Mouse (Mus musculus) MEL (cell line): ENCODE data around the gene Zdhhc24. TPM values are rescaled to one million over a fixed set of nuclear protein-coding genes. Genes with fewer than 3 reads are reported as not detected.

Experiments used
- DNase-seq: peaks from one replicate; pipeline ENCODE4 v3.0.0; 2011; ENCODE audit warnings: low read depth, low spot score
- H3K27ac ChIP-seq: 2 replicates; pipeline ENCODE4 v1.5.1; 2012; ENCODE audit warnings: low read depth, mild to moderate bottlenecking, control low read depth, low read length, moderate library complexity; ENCODE audit not compliant: control insufficient read depth
- H3K27me3 ChIP-seq, 2 experiments: fragments of 150-350 bp in 1 of 2; sonication (generic) in 1 of 2; 2 replicates each; pipeline ENCODE4 v1.6.1; 2012; ENCODE audit warnings: low read length in 2 of 2, mild to moderate bottlenecking in 2 of 2, improper control_type of control experiment in 1 of 2, moderate library complexity in 1 of 2; ENCODE audit not compliant: insufficient read depth in 2 of 2, control insufficient read depth in 1 of 2
- H3K36me3 ChIP-seq, 2 experiments: 2 replicates each; pipeline ENCODE4 v1.6.1; 2012 to 2014; ENCODE audit warnings: low read length in 2 of 2, improper control_type of control experiment in 1 of 2, inconsistent platforms in 1 of 2, mild to moderate bottlenecking in 1 of 2; ENCODE audit not compliant: insufficient read depth in 2 of 2, control insufficient read depth in 1 of 2
- H3K4me1 ChIP-seq, 2 experiments: fragments of 150-350 bp in 1 of 2; sonication (generic) in 1 of 2; 2 replicates each; pipeline ENCODE4 v1.6.1; 2012; ENCODE audit warnings: low read length in 2 of 2, improper control_type of control experiment in 1 of 2, mild to moderate bottlenecking in 1 of 2; ENCODE audit not compliant: insufficient read depth in 2 of 2, control insufficient read depth in 1 of 2
- H3K4me3 ChIP-seq, 2 experiments: fragments of 150-350 bp in 1 of 2; sonication (generic) in 1 of 2; 2 replicates each; pipeline ENCODE4 v1.5.1; 2012; ENCODE audit warnings: low read depth in 2 of 2, low read length in 2 of 2, mild to moderate bottlenecking in 2 of 2, moderate library complexity in 2 of 2, control low read depth in 1 of 2, improper control_type of control experiment in 1 of 2; ENCODE audit not compliant: control insufficient read depth in 1 of 2, insufficient read depth in 1 of 2
- H3K79me2 ChIP-seq: 2 replicates; pipeline ENCODE4 v1.6.1; 2012; ENCODE audit warnings: mild to moderate bottlenecking, low read length, moderate library complexity; ENCODE audit not compliant: control insufficient read depth, poor library complexity, insufficient read depth
- H3K9ac ChIP-seq: 2 replicates; pipeline ENCODE4 v1.6.1; 2012; ENCODE audit warnings: low read depth, mild to moderate bottlenecking, control low read depth, low read length, moderate library complexity; ENCODE audit not compliant: control insufficient read depth, poor library complexity, severe bottlenecking
- H3K9me3 ChIP-seq: fragments of 150-350 bp; sonication (generic); replicated peaks from 2 replicates; pipeline ENCODE4 v1.6.1; 2012; ENCODE audit warnings: mild to moderate bottlenecking, low read length, improper control_type of control experiment, moderate library complexity; ENCODE audit not compliant: insufficient read depth
- CHD1 ChIP-seq: IDR thresholded peaks from 2 replicates; pipeline ENCODE4 v1.6.1; 2012; ENCODE audit warnings: low read depth, mild to moderate bottlenecking, inconsistent platforms, low read length, improper control_type of control experiment
- CHD2 ChIP-seq: IDR thresholded peaks from 2 replicates; pipeline ENCODE4 v1.6.1; 2011; ENCODE audit warnings: low read length, improper control_type of control experiment
- CTCF ChIP-seq, 3 experiments: IDR thresholded peaks in 2 of 3; conservative IDR thresholded peaks in 1 of 3; 2 replicates each; pipeline ENCODE4 v1.5.1; 2011 to 2012; ENCODE audit warnings: low read length in 3 of 3, low read depth in 2 of 3, mild to moderate bottlenecking in 2 of 3, improper control_type of control experiment in 1 of 3, inconsistent platforms in 1 of 3, mixed read lengths in 1 of 3, moderate library complexity in 1 of 3; ENCODE audit not compliant: control insufficient read depth in 1 of 3, insufficient read depth in 1 of 3, poor library complexity in 1 of 3, severe bottlenecking in 1 of 3
- E2F4 ChIP-seq: IDR thresholded peaks from 2 replicates; pipeline ENCODE4 v1.6.1; 2011; ENCODE audit warnings: low read depth, low read length, improper control_type of control experiment, borderline replicate concordance
- ELF1 ChIP-seq: IDR thresholded peaks from 2 replicates; pipeline ENCODE4 v1.6.1; 2014; ENCODE audit warnings: low read depth, mild to moderate bottlenecking, inconsistent platforms, low read length, improper control_type of control experiment, moderate library complexity
- EP300 ChIP-seq, 2 experiments: IDR thresholded peaks; 2 replicates each; pipeline ENCODE4 v1.6.1; 2011; ENCODE audit warnings: improper control_type of control experiment in 2 of 2, low read length in 2 of 2, low read depth in 1 of 2, mild to moderate bottlenecking in 1 of 2
- ETS1 ChIP-seq: IDR thresholded peaks from 2 replicates; pipeline ENCODE4 v1.6.1; 2012; ENCODE audit warnings: low read depth, mild to moderate bottlenecking, inconsistent platforms, low read length, improper control_type of control experiment, moderate library complexity
- GATA1 ChIP-seq: IDR thresholded peaks from 2 replicates; pipeline ENCODE4 v1.6.1; 2011; ENCODE audit warnings: low read depth, low read length, improper control_type of control experiment
- MXI1 ChIP-seq: IDR thresholded peaks from 2 replicates; pipeline ENCODE4 v1.6.1; 2011; ENCODE audit warnings: mild to moderate bottlenecking, low read depth, low read length, improper control_type of control experiment
- MYB ChIP-seq: IDR thresholded peaks from 2 replicates; pipeline ENCODE4 v1.6.1; 2011; ENCODE audit warnings: mild to moderate bottlenecking, low read depth, low read length, improper control_type of control experiment
- RAD21 ChIP-seq: IDR thresholded peaks from 2 replicates; pipeline ENCODE4 v1.6.1; 2011; ENCODE audit warnings: mild to moderate bottlenecking, low read depth, low read length, improper control_type of control experiment
- RCOR1 ChIP-seq: IDR thresholded peaks from 2 replicates; pipeline ENCODE4 v1.6.1; 2012; ENCODE audit warnings: low read depth, mild to moderate bottlenecking, inconsistent platforms, low read length, improper control_type of control experiment
- SMC3 ChIP-seq: IDR thresholded peaks from 2 replicates; pipeline ENCODE4 v1.6.1; 2011; ENCODE audit warnings: low read depth, low read length, improper control_type of control experiment
- TAL1 ChIP-seq: IDR thresholded peaks from 2 replicates; pipeline ENCODE4 v1.6.1; 2012; ENCODE audit warnings: mild to moderate bottlenecking, inconsistent platforms, low read length, moderate library complexity, mixed read lengths
- TBP ChIP-seq: IDR thresholded peaks from 2 replicates; pipeline ENCODE4 v1.8.0; 2011; ENCODE audit warnings: low read depth, low read length, improper control_type of control experiment
- UBTF ChIP-seq: IDR thresholded peaks from 2 replicates; pipeline ENCODE4 v1.6.1; 2012; ENCODE audit warnings: low read depth, mild to moderate bottlenecking, inconsistent platforms, low read length, improper control_type of control experiment, moderate library complexity, borderline replicate concordance; ENCODE audit not compliant: insufficient read depth
- ZC3H11A ChIP-seq: IDR thresholded peaks from 2 replicates; pipeline ENCODE4 v1.6.1; 2012; ENCODE audit warnings: low read depth, mild to moderate bottlenecking, inconsistent platforms, low read length, improper control_type of control experiment
- ZKSCAN1 ChIP-seq: IDR thresholded peaks from 2 replicates; pipeline ENCODE4 v1.6.1; 2012; ENCODE audit warnings: low read depth, mild to moderate bottlenecking, inconsistent platforms, low read length, improper control_type of control experiment, moderate library complexity
- ZMIZ1 ChIP-seq: IDR thresholded peaks from 2 replicates; pipeline ENCODE4 v1.6.1; 2012; ENCODE audit warnings: low read depth, mild to moderate bottlenecking, inconsistent platforms, low read length, improper control_type of control experiment, moderate library complexity
- polyA plus RNA-seq, 2 experiments: library from polyadenylated mRNA; stranded (reverse) in 1 of 2; unstranded in 1 of 2; fragments of >175 nt in 1 of 2; fragments of >200 nt in 1 of 2; gene quantifications; 2 replicates each; pipeline versions ENCODE4 v1.2.1 to v1.2.4; 2012; ENCODE audit warnings: low replicate concordance in 2 of 2, low read depth in 1 of 2; ENCODE audit not compliant: insufficient read length in 2 of 2, insufficient read depth in 1 of 2, missing spikeins in 1 of 2
- total RNA-seq: library from RNA; depleted of rRNA; stranded (reverse); fragments of 300-350 nt; gene quantifications from 2 replicates; pipeline ENCODE4 v1.2.3, GENCODE M21; 2012

Gene Zdhhc24
- total and polyA plus RNA-seq, 3 experiments = 15.8 to 21.1 TPM; not detected in 1

DNA sequence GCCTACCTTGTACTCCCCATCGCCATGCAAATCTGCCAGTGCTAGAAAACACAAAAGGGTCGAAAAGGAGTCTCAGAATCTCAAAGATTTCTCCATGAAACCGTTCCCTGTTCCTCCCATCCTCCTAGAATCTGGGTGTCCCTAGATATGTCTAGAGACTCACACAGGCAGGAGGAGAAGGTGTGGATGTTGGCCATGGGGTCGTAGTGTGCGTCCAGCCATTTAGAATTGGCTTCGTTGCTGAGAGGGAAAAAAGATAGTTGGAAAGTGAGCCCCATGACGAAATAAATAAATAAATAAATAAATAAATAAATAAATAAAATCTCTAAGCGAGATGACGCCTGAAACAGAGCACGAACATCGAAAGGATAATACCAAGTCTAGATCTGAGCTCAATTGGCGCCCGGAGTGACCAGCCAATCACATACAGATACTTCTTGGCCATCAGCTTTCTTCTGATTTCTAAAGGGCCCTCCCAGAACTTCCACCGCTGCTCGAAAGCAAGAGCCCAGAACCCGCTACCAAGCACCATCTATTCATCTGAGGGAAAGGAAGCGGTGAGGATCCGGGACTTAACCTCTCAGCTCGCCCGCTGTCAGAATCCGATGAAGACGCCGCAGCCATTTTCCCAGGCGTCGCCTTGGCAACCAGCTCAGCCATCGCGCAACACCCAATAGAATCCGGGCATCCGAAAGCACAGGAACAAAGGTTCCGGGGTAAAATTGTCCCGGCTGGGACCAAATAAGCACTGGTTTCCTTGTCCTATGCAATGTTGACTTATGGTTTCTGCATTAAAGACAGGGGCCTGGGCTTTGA lies 27.7 kb downstream of the Zdhhc24 start, which contains the start of gene Bbs1 (continued):
- TF ChIP-seq EP300 (IDR thresholded peaks at IDR 0.05; ENCODE audit: low read depth in 1 of 2, low read length in 2 of 2) (no peak), GATA1 (no peak), ZKSCAN1 (no peak), RCOR1 (0 out of 2 replicates have a peak, but pooled peaks have one; percentile 12), CHD2 (no peak), ZC3H11A (no peak), ZMIZ1 (no peak), MXI1 (peak; percentile 50; the same call in 1 of the 2 replicates), UBTF (no peak)
- TF ChIP-seq, all 39 proteins: peak for 7

DNA sequence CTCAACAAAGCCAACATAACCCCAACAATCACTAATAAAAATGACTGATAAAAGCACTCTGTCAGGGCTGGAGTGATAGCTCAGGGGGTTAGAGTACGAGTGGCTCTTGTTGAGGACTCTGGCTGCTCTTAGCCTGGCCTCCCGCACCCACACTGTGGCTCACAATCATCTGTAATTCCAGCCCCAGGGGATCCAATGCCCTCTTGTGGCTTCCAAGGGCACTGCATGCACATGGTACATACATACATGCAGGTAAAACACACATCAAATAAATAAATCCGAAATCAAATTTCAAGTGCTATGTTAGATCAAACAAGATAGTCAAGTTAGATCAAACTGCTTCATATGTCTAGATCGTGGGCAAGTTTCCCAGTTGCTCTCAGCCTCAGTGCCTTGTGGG lies 29.6 kb downstream of the Zdhhc24 start:
- Histone ChIP-seq H3K4me3 (no peak overlapping the region), H3K27ac (no peak overlapping the region), H3K4me1 (no peaks in the 10 kb centered on the region), H3K36me3 (no peaks in the 10 kb centered on the region), H3K79me2 (no peaks in the 10 kb centered on the region), H3K9me3 (no peaks in the 10 kb centered on the region), H3K27me3 (no peaks in the 10 kb centered on the region), H3K9ac (no peak overlapping the region)
- TF ChIP-seq ZC3H11A (peak; percentile 38; the same call in 1 of the 2 replicates), CTCF (IDR thresholded peaks at IDR 0.05 in 2 of 3, conservative IDR thresholded peaks at IDR 0.05 in 1 of 3; ENCODE audit: control insufficient read depth in 1 of 3, insufficient read depth in 1 of 3, low read depth in 2 of 3, low read length in 3 of 3, poor library complexity in 1 of 3, severe bottlenecking in 1 of 3) (peak; percentile 71 to 90 (median 82)), MYB (no peak), SMC3 (peak; percentile 85), RAD21 (peak; percentile 62)
- peak; percentile 68 for DNase-seq

GRCm38 (mm10) chr19:4909376-4909775 lies 30.9 kb downstream of the Zdhhc24 start:
- H3K36me3 ChIP-seq = no peaks in the 10 kb centered on the region

More at GRCm38 (mm10) chr19:4909376-4909775, 30.9 kb downstream of the Zdhhc24 start:
- H3K4me3 ChIP-seq = no peak overlapping the region
- H3K9ac ChIP-seq = no peak overlapping the region
- no peak overlapping the region for H3K27ac ChIP-seq
- H3K9me3 ChIP-seq = no peaks in the 10 kb centered on the region
- TF ChIP-seq ETS1 (no peak), E2F4 (no peak), TAL1 (no peak), ZKSCAN1 (no peak), CHD1 (no peak), GATA1 (no peak), TBP (no peak), ELF1 (no peak)
- no peaks in the 10 kb centered on the region for H3K27me3 ChIP-seq
- H3K4me1 ChIP-seq = no peaks in the 10 kb centered on the region
- no peaks in the 10 kb centered on the region for H3K79me2 ChIP-seq
- no peak for DNase-seq
